Mouse (Mus musculus): Measurements from ENCODE around the gene Krt86. TPM values are rescaled to one million over a fixed set of nuclear protein-coding genes. Genes with fewer than 3 reads are reported as not detected.

Gene Krt86
- total RNA-seq (2014; rRNA removed), result not detected in 2 replicates
- polyA plus RNA-seq (2012; rRNA removed), result not detected in 2 replicates

DNA sequence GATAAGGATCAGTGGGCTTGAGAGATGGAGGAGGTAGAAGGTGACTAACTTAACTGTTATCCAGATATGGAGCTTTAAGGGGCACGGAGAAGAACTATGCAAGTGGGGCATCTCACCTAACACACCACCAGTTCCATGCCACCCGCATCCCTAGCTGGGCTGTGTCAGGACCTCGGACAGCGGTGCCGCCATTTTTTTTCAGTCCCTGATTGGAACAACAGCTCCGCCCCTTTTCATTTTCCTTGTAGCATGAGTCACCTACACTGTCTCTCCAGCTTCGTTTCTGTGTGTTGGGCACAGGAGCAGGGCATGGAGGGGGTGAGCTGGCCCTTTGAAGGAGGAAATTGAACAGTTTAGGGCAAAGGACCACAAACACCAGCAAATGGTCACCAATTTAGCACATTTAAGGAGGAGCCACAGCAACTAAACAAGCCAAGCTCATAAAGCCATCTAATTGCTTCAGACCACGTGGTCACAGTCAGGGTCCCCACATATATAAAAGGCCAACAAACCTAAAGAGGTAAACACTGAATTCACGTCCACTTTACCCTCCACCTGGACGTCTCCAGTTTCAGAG, at the start of gene Krt86:
Gene Krt86 (plus strand): TSS at position 527 of the 577 bp plus-strand sequence.
- no peaks in the 10 kb centered on the region for H3K36me3 ChIP-seq (ENCODE audit: control insufficient read depth, insufficient read depth, low read length)
- no peaks in the 10 kb centered on the region for H3K79me2 ChIP-seq (ENCODE audit: control insufficient read depth, insufficient read depth, low read length)
- no peak within 1 kb of the TSS for H3K4me3 ChIP-seq (ENCODE audit: insufficient read depth, low read depth, low read length)
- WGBS, result 28% methylated on average over 10 of the region's 10 CpGs
- no peaks in the 10 kb centered on the region for H3K4me1 ChIP-seq (ENCODE audit: control insufficient read depth, insufficient read depth, low read length)
- no peak within 1 kb of the TSS for H3K27ac ChIP-seq (replicated peaks; ENCODE audit: insufficient read depth, low read depth, low read length)
- H3K27me3 ChIP-seq (ENCODE audit: control insufficient read depth, insufficient read depth, low read length), result 0 out of 2 replicates have a peak, but pooled peaks cover 2% of the 10 kb centered on the region
- TF ChIP-seq CTCF (IDR thresholded peaks at IDR 0.05; ENCODE audit: low read depth, low read length), result no peak
- no peak for TF ChIP-seq POLR2A (IDR thresholded peaks at IDR 0.05; ENCODE audit: extremely low read depth, insufficient read depth, low read length)
- DNase-seq (ENCODE audit: extremely low read depth, low read depth, low spot score), result no peak
- H3K9ac ChIP-seq (ENCODE audit: low read depth, low read length), result no peak within 1 kb of the TSS

DNA sequence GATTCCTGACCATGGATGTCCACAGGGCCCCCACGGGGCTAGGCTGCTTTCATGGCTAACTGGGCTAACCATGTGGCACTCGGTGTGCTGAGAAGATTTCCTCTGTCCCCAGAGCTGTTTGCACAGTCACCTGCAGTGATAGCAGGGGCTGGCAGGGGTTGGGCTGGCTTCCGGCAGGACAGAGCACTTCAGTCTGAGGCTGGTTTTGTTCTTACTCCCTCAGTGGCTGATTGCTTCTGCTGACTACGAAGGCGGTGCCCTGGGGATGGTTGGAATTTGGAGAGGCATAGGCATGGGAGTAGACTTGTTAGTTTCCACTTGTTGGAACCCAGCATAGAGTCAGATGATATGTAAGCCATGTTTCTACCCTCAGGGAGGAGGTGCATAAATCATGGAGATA, 48.4 kb upstream of the Krt86 start:
- no peak overlapping the region for H3K9ac ChIP-seq (ENCODE audit: low read depth, low read length)
- 20% methylated on average over 5 of the region's 5 CpGs for WGBS

DNA sequence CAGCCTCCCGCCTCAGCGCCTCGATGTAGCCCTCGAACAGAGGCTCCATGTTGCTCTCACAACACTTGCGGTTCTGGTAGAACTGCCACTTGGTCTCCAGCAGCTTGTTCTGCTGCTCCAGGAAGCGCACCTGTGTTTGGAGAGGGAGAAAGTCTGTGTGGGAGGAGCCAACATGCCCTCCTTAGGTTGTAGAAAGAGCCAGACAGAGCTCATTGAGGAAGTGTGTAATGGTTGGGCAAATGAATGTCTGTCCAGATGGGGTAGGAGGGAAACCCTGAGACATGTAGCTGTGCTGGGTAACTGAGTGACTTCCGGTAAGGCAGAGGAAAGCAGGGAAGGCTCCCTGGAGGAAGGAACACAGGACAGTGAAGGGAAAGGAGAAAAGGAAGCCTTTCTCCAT, 36.7 kb upstream of the Krt86 start:
- WGBS, result 76% methylated on average over 7 of the region's 7 CpGs
- no peaks in the 10 kb centered on the region for H3K27me3 ChIP-seq (ENCODE audit: control insufficient read depth, insufficient read depth, low read length)
- no peak overlapping the region for H3K27ac ChIP-seq (replicated peaks; ENCODE audit: insufficient read depth, low read depth, low read length)
- no peaks in the 10 kb centered on the region for H3K4me1 ChIP-seq (ENCODE audit: control insufficient read depth, insufficient read depth, low read length)
- no peak overlapping the region for H3K9ac ChIP-seq (ENCODE audit: low read depth, low read length)
- TF ChIP-seq POLR2A (IDR thresholded peaks at IDR 0.05; ENCODE audit: extremely low read depth, insufficient read depth, low read length) (no peak), CTCF (IDR thresholded peaks at IDR 0.05; ENCODE audit: low read depth, low read length) (no peak)
- DNase-seq (ENCODE audit: extremely low read depth, low read depth, low spot score), result no peak
- no peak overlapping the region for H3K4me3 ChIP-seq (ENCODE audit: insufficient read depth, low read depth, low read length)
- no peaks in the 10 kb centered on the region for H3K79me2 ChIP-seq (ENCODE audit: control insufficient read depth, insufficient read depth, low read length)
- H3K36me3 ChIP-seq (ENCODE audit: control insufficient read depth, insufficient read depth, low read length), result no peaks in the 10 kb centered on the region

More for the DNA sequence above, 48.4 kb upstream of the Krt86 start:
- H3K36me3 ChIP-seq (ENCODE audit: control insufficient read depth, insufficient read depth, low read length), result no peaks in the 10 kb centered on the region
- no peak overlapping the region for H3K4me3 ChIP-seq (ENCODE audit: insufficient read depth, low read depth, low read length)
- H3K27me3 ChIP-seq (ENCODE audit: control insufficient read depth, insufficient read depth, low read length), result no peaks in the 10 kb centered on the region
- no peaks in the 10 kb centered on the region for H3K79me2 ChIP-seq (ENCODE audit: control insufficient read depth, insufficient read depth, low read length)
- DNase-seq (ENCODE audit: extremely low read depth, low read depth, low spot score), result no peak
- no peak overlapping the region for H3K27ac ChIP-seq (replicated peaks; ENCODE audit: insufficient read depth, low read depth, low read length)
- no peaks in the 10 kb centered on the region for H3K4me1 ChIP-seq (ENCODE audit: control insufficient read depth, insufficient read depth, low read length)
- TF ChIP-seq CTCF (IDR thresholded peaks at IDR 0.05; ENCODE audit: low read depth, low read length) (no peak), POLR2A (IDR thresholded peaks at IDR 0.05; ENCODE audit: extremely low read depth, insufficient read depth, low read length) (no peak)

DNA sequence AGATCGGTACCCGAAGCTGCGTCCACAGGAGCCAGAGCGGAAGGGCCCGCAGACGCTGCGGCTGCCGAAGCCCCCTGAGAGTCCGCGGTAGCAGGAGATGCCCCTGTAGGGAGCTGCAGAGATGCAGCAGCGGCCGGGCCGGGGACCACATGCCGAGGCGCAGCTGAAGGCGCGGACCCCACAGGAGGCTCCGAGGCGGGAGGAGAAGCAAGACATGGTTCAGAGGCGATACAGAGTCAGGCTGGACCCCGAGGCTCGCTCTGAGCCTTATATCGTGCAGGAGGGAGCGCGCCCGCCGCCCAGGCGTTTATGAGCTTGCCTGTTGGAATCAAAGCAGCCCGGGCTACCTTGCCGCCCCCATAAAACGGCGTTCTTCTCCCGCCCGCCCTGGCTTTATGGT, 34.7 kb upstream of the Krt86 start, which contains the start of gene Krt87:
Gene Krt87 (minus strand): TSS at position 250 of the 400 bp plus-strand sequence.
- no peaks in the 10 kb centered on the region for H3K79me2 ChIP-seq (ENCODE audit: control insufficient read depth, insufficient read depth, low read length)
- 4% methylated on average over 34 of the region's 34 CpGs for WGBS
- H3K36me3 ChIP-seq (ENCODE audit: control insufficient read depth, insufficient read depth, low read length), result no peaks in the 10 kb centered on the region
- no peak for DNase-seq (ENCODE audit: extremely low read depth, low read depth, low spot score)
- no peaks in the 10 kb centered on the region for H3K27me3 ChIP-seq (ENCODE audit: control insufficient read depth, insufficient read depth, low read length)
- TF ChIP-seq POLR2A (IDR thresholded peaks at IDR 0.05; ENCODE audit: extremely low read depth, insufficient read depth, low read length) (no peak), CTCF (IDR thresholded peaks at IDR 0.05; ENCODE audit: low read depth, low read length) (no peak)
- no peaks in the 10 kb centered on the region for H3K4me1 ChIP-seq (ENCODE audit: control insufficient read depth, insufficient read depth, low read length)
- no peak within 1 kb of the TSS for H3K9ac ChIP-seq (ENCODE audit: low read depth, low read length)
- no peak within 1 kb of the TSS for H3K4me3 ChIP-seq (ENCODE audit: insufficient read depth, low read depth, low read length)
- H3K27ac ChIP-seq (replicated peaks; ENCODE audit: insufficient read depth, low read depth, low read length), result no peak within 1 kb of the TSS

DNA sequence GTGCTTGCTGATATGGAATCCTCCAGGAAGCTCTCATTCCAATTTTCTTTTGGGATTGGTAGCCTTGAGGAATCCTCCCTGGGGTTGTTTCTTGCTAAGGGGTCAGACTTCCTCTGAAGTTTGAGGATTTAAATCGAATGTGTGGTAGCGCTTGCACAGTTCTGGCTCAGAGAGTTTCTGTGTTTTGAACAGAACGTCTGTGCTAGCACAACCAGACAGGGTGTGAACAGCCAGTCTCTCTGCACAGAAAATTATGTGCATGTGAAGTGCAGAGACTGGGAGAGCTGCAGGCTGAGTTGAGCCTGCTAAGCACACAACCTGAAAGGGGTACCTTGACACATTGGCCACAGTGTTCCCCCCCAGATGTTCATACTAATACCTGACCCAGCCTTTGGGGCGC, 32.4 kb upstream of the Krt86 start:
- no peaks in the 10 kb centered on the region for H3K27me3 ChIP-seq (ENCODE audit: control insufficient read depth, insufficient read depth, low read length)
- no peaks in the 10 kb centered on the region for H3K36me3 ChIP-seq (ENCODE audit: control insufficient read depth, insufficient read depth, low read length)
- DNase-seq (ENCODE audit: extremely low read depth, low read depth, low spot score), result no peak
- no peak for TF ChIP-seq CTCF (IDR thresholded peaks at IDR 0.05; ENCODE audit: low read depth, low read length)
- no peak for TF ChIP-seq POLR2A (IDR thresholded peaks at IDR 0.05; ENCODE audit: extremely low read depth, insufficient read depth, low read length)
- H3K79me2 ChIP-seq (ENCODE audit: control insufficient read depth, insufficient read depth, low read length), result no peaks in the 10 kb centered on the region
- 72% methylated on average over 4 of the region's 4 CpGs for WGBS
- no peak overlapping the region for H3K9ac ChIP-seq (ENCODE audit: low read depth, low read length)
- no peak overlapping the region for H3K4me3 ChIP-seq (ENCODE audit: insufficient read depth, low read depth, low read length)
- H3K4me1 ChIP-seq (ENCODE audit: control insufficient read depth, insufficient read depth, low read length), result no peaks in the 10 kb centered on the region
- H3K27ac ChIP-seq (replicated peaks; ENCODE audit: insufficient read depth, low read depth, low read length), result no peak overlapping the region

DNA sequence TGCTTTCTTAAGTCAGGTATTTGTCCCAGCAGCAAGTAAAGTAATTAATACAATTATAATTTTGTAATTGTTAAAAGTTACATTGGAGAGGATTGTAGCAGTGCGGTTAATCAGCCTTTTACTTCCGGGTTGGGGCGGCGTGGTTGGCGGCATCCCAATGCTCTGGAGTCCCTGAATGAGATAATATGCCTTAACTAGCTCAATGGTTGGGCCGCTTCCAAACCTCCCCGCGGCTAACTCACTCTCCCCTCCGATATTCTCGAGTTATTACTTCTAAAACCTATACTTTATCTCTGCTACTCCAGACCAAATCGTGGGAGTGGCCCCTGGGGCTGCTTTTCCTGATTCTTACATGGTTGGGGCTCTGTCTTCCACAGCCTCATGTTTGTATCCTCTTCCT, 26.7 kb upstream of the Krt86 start:
- Histone ChIP-seq H3K36me3 (ENCODE audit: control insufficient read depth, insufficient read depth, low read length) (no peaks in the 10 kb centered on the region), H3K4me1 (ENCODE audit: control insufficient read depth, insufficient read depth, low read length) (no peaks in the 10 kb centered on the region), H3K79me2 (ENCODE audit: control insufficient read depth, insufficient read depth, low read length) (no peaks in the 10 kb centered on the region), H3K27ac (replicated peaks; ENCODE audit: insufficient read depth, low read depth, low read length) (no peak overlapping the region), H3K4me3 (ENCODE audit: insufficient read depth, low read depth, low read length) (no peak overlapping the region), H3K27me3 (ENCODE audit: control insufficient read depth, insufficient read depth, low read length) (no peaks in the 10 kb centered on the region), H3K9ac (ENCODE audit: low read depth, low read length) (no peak overlapping the region)
- 70% methylated on average over 11 of the region's 11 CpGs for WGBS
- TF ChIP-seq POLR2A (IDR thresholded peaks at IDR 0.05; ENCODE audit: extremely low read depth, insufficient read depth, low read length), result no peak
- TF ChIP-seq CTCF (IDR thresholded peaks at IDR 0.05; ENCODE audit: low read depth, low read length), result no peak
- no peak for DNase-seq (ENCODE audit: extremely low read depth, low read depth, low spot score)

Measured in liver, adult 2 months (tissue).